Mouse (Mus musculus): ENCODE measurements around the gene Chd2. TPM values are rescaled to one million over a fixed set of nuclear protein-coding genes. Genes with fewer than 3 reads are reported as not detected.

The Chd2 gene
- polyA plus RNA-seq, 1 experiment from 2014 or later = 34.6 TPM

GRCm38 (mm10) chr7:73423236-73423635 lies 118.4 kb downstream of the Chd2 start:
- Histone ChIP-seq H3K4me3 (no peak overlapping the region), H3K9me3 (no peaks in the 10 kb centered on the region), H3K27ac (replicated peaks) (peak overlapping the region; percentile 62), H3K27me3 (no peaks in the 10 kb centered on the region), H3K4me2 (no peak overlapping the region), H3K9ac (0 out of 2 replicates have a peak overlapping the region, but pooled peaks have one; percentile 26), H3K4me1 (replicated peaks) (peaks cover 68% of the 10 kb centered on the region), H3K36me3 (peaks cover 39% of the 10 kb centered on the region)
- WGBS = 79% methylated on average over 13 of the region's 13 CpGs
- no peak for ATAC-seq (ENCODE audit: low read depth)

GRCm38 (mm10) chr7:73422223-73423113 lies 119.2 kb downstream of the Chd2 start:
- Histone ChIP-seq H3K27me3 (no peaks in the 10 kb centered on the region), H3K36me3 (peaks cover 39% of the 10 kb centered on the region), H3K27ac (replicated peaks) (peak overlapping the region; percentile 71), H3K4me2 (no peak overlapping the region), H3K9ac (no peak overlapping the region), H3K4me3 (no peak overlapping the region), H3K4me1 (replicated peaks) (peaks cover 76% of the 10 kb centered on the region), H3K9me3 (no peaks in the 10 kb centered on the region)
- WGBS = 22% methylated on average over 12 of the region's 12 CpGs
- no peak for ATAC-seq (ENCODE audit: low read depth)

- H3K4me3 ChIP-seq = no peak overlapping the region
- H3K36me3 ChIP-seq = peaks cover 39% of the 10 kb centered on the region
- 54% methylated on average over 9 of the region's 9 CpGs for WGBS
- peak overlapping the region; percentile 71 for H3K27ac ChIP-seq (replicated peaks)
- no peak for ATAC-seq (ENCODE audit: low read depth)
- H3K9ac ChIP-seq = no peak overlapping the region
- no peak overlapping the region for H3K4me2 ChIP-seq
- H3K4me1 ChIP-seq (replicated peaks) = peaks cover 84% of the 10 kb centered on the region
- H3K27me3 ChIP-seq = no peaks in the 10 kb centered on the region
- no peaks in the 10 kb centered on the region for H3K9me3 ChIP-seq
Measured at GRCm38 (mm10) chr7:73421278-73422015, 120.2 kb downstream of the Chd2 start.

- Histone ChIP-seq H3K27ac (replicated peaks) (peak overlapping the region; percentile 71), H3K4me1 (replicated peaks) (peaks cover 91% of the 10 kb centered on the region)
Measured at GRCm38 (mm10) chr7:73420827-73421226, 120.8 kb downstream of the Chd2 start.

GRCm38 (mm10) chr7:73419375-73419774 lies 122.3 kb downstream of the Chd2 start:
- ATAC-seq (ENCODE audit: low read depth) = no peak
- no peak overlapping the region for H3K9ac ChIP-seq

More at GRCm38 (mm10) chr7:73420827-73421226, 120.8 kb downstream of the Chd2 start:
- H3K36me3 ChIP-seq = peaks cover 44% of the 10 kb centered on the region
- no peak overlapping the region for H3K4me3 ChIP-seq
- no peaks in the 10 kb centered on the region for H3K27me3 ChIP-seq
- WGBS = 43% methylated on average over 5 of the region's 5 CpGs
- no peak overlapping the region for H3K4me2 ChIP-seq
- peak overlapping the region; percentile 26; the same call in 1 of the 2 replicates for H3K9ac ChIP-seq
- no peaks in the 10 kb centered on the region for H3K9me3 ChIP-seq
- no peak for ATAC-seq (ENCODE audit: low read depth)

GRCm38 (mm10) chr7:73414192-73414591 lies 127.4 kb downstream of the Chd2 start:
- H3K4me3 ChIP-seq = no peak overlapping the region
- H3K36me3 ChIP-seq = peaks cover 92% of the 10 kb centered on the region
- WGBS = 66% methylated on average over 14 of the region's 14 CpGs
- H3K4me1 ChIP-seq (replicated peaks) = peaks cover 72% of the 10 kb centered on the region
- no peak overlapping the region for H3K9ac ChIP-seq
- peak overlapping the region; percentile 34; the same call in 1 of the 2 replicates for H3K27ac ChIP-seq (replicated peaks)
- H3K27me3 ChIP-seq = no peaks in the 10 kb centered on the region
- H3K9me3 ChIP-seq = no peaks in the 10 kb centered on the region
- no peak overlapping the region for H3K4me2 ChIP-seq
- no peak for ATAC-seq (ENCODE audit: low read depth)

More at GRCm38 (mm10) chr7:73419375-73419774, 122.3 kb downstream of the Chd2 start:
- no peaks in the 10 kb centered on the region for H3K27me3 ChIP-seq
- peaks cover 88% of the 10 kb centered on the region for H3K4me1 ChIP-seq (replicated peaks)
- no peak overlapping the region for H3K4me3 ChIP-seq
- H3K4me2 ChIP-seq = no peak overlapping the region
- WGBS = 29% methylated on average over 7 of the region's 7 CpGs
- peaks cover 57% of the 10 kb centered on the region for H3K36me3 ChIP-seq
- peak overlapping the region; percentile 71 for H3K27ac ChIP-seq (replicated peaks)
- no peaks in the 10 kb centered on the region for H3K9me3 ChIP-seq

- no peak overlapping the region for H3K4me3 ChIP-seq
- ATAC-seq (ENCODE audit: low read depth) = 0 out of 2 replicates have a peak, but pooled peaks have one; percentile 8
- no peak overlapping the region for H3K9ac ChIP-seq
- H3K27ac ChIP-seq (replicated peaks) = peak overlapping the region; percentile 34
- H3K9me3 ChIP-seq = no peaks in the 10 kb centered on the region
- H3K4me1 ChIP-seq (replicated peaks) = peaks cover 55% of the 10 kb centered on the region
- H3K27me3 ChIP-seq = no peaks in the 10 kb centered on the region
- 57% methylated on average over 7 of the region's 7 CpGs for WGBS
- no peak overlapping the region for H3K4me2 ChIP-seq
- peaks cover 83% of the 10 kb centered on the region for H3K36me3 ChIP-seq
Measured at GRCm38 (mm10) chr7:73412419-73412818, 129.2 kb downstream of the Chd2 start.

GRCm38 (mm10) chr7:73411986-73412385 lies 129.6 kb downstream of the Chd2 start:
- 0 out of 2 replicates have a peak overlapping the region, but pooled peaks have one; percentile 31 for H3K9ac ChIP-seq
- WGBS = 77% methylated on average over 4 of the region's 4 CpGs
- H3K27ac ChIP-seq (replicated peaks) = peak overlapping the region; percentile 34
- no peak overlapping the region for H3K4me2 ChIP-seq
- ATAC-seq (ENCODE audit: low read depth) = no peak
- no peak overlapping the region for H3K4me3 ChIP-seq
- no peaks in the 10 kb centered on the region for H3K9me3 ChIP-seq
- no peaks in the 10 kb centered on the region for H3K27me3 ChIP-seq
- H3K36me3 ChIP-seq = peaks cover 83% of the 10 kb centered on the region
- H3K4me1 ChIP-seq (replicated peaks) = peaks cover 51% of the 10 kb centered on the region

GRCm38 (mm10) chr7:73411523-73411922 lies 130.1 kb downstream of the Chd2 start:
- peaks cover 85% of the 10 kb centered on the region for H3K36me3 ChIP-seq
- H3K27me3 ChIP-seq = no peaks in the 10 kb centered on the region
- peaks cover 48% of the 10 kb centered on the region for H3K4me1 ChIP-seq (replicated peaks)
- no peak overlapping the region for H3K4me2 ChIP-seq
- H3K4me3 ChIP-seq = no peak overlapping the region
- H3K9ac ChIP-seq = no peak overlapping the region
- ATAC-seq (ENCODE audit: low read depth) = no peak
- H3K9me3 ChIP-seq = no peaks in the 10 kb centered on the region
- WGBS = 60% methylated on average over 7 of the region's 7 CpGs
- peak overlapping the region; percentile 34 for H3K27ac ChIP-seq (replicated peaks)

- Histone ChIP-seq H3K4me1 (replicated peaks) (peaks cover 44% of the 10 kb centered on the region), H3K27me3 (no peaks in the 10 kb centered on the region), H3K9me3 (no peaks in the 10 kb centered on the region), H3K36me3 (peaks cover 53% of the 10 kb centered on the region), H3K4me2 (no peak overlapping the region), H3K27ac (replicated peaks) (no peak overlapping the region), H3K9ac (no peak overlapping the region), H3K4me3 (no peak overlapping the region)
- WGBS = 93% methylated on average over 11 of the region's 11 CpGs
- no peak for ATAC-seq (ENCODE audit: low read depth)
Measured at GRCm38 (mm10) chr7:73405550-73405949, 136.1 kb downstream of the Chd2 start.

GRCm38 (mm10) chr7:73403538-73403937 lies 138.1 kb downstream of the Chd2 start:
- H3K36me3 ChIP-seq = peaks cover 38% of the 10 kb centered on the region
- WGBS = 34% methylated on average over 3 of the region's 3 CpGs
- peak overlapping the region; percentile 53; the same call in 1 of the 2 replicates for H3K27ac ChIP-seq (replicated peaks)
- no peak overlapping the region for H3K9ac ChIP-seq
- H3K4me1 ChIP-seq (replicated peaks) = peaks cover 56% of the 10 kb centered on the region
- no peaks in the 10 kb centered on the region for H3K9me3 ChIP-seq
- no peak for ATAC-seq (ENCODE audit: low read depth)
- H3K4me3 ChIP-seq = no peak overlapping the region
- no peaks in the 10 kb centered on the region for H3K27me3 ChIP-seq
- H3K4me2 ChIP-seq = no peak overlapping the region

GRCm38 (mm10) chr7:73402671-73403070 lies 139.0 kb downstream of the Chd2 start:
- peaks cover 35% of the 10 kb centered on the region for H3K36me3 ChIP-seq
- H3K4me3 ChIP-seq = no peak overlapping the region
- WGBS = 57% methylated on average over 1 of the region's 1 CpGs
- peak overlapping the region; percentile 19; the same call in 1 of the 2 replicates for H3K9ac ChIP-seq
- H3K9me3 ChIP-seq = no peaks in the 10 kb centered on the region
- peaks cover 65% of the 10 kb centered on the region for H3K4me1 ChIP-seq (replicated peaks)
- H3K27me3 ChIP-seq = no peaks in the 10 kb centered on the region
- no peak overlapping the region for H3K4me2 ChIP-seq
- H3K27ac ChIP-seq (replicated peaks) = peak overlapping the region; percentile 53
- ATAC-seq (ENCODE audit: low read depth) = no peak
